Mouse (Mus musculus) heart, postnatal 0 days (tissue): ENCODE data around the gene Brwd1.

ENCODE experiments used
- CTCF ChIP-seq: IDR thresholded peaks from 2 replicates; pipeline ENCODE4 v1.5.1; 2016; ENCODE audit warnings: antibody characterized with exemption, control low read depth, low read depth
- EP300 ChIP-seq: IDR thresholded peaks from 2 replicates; pipeline ENCODE4 v1.6.1; 2016; ENCODE audit warnings: antibody characterized with exemption, low read depth

GRCm38 (mm10) chr16:96025244-96025643, 57.1 kb downstream of the Brwd1 start:
- no peak for TF ChIP-seq EP300
- TF ChIP-seq CTCF: 0 out of 2 replicates have a peak, but pooled peaks have one; percentile 9
